Mouse (Mus musculus): ENCODE measurements at regions not wholly inside any gene's neighbourhood (a gene's known extent, or its start where the extent isn't known, plus 50 kb on each side); places are given as distances from the start of the nearest gene placed in this dataset.

DNA sequence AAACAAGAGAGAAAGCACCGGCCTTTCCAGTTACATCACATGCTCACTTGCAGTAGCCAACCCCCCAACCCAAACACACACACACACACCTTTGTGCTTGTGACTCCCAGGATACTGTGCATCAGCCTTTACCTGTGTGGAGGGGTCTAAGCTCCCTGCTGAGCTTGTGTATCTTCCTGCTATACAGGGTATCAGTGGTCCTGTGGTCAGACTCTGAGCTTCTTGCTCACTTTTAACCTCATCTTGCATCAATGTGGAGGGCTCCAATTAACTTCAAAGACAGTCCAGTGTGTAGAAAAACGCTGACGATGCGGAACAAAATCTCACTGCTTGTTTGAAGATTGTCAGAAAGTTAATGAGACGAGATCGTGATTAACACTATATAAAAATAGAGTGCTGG lies 71.4 kb upstream of the Gypa start:
- Histone ChIP-seq H3K4me3 (replicated peaks) (no peak overlapping the region), H3K27me3 (replicated peaks) (no peaks in the 10 kb centered on the region), H3K36me3 (replicated peaks; ENCODE audit: low read length) (no peaks in the 10 kb centered on the region), H3K9me3 (peaks cover 4% of the 10 kb centered on the region; the same call in 1 of the 2 replicates), H3K4me1 (no peaks in the 10 kb centered on the region)
- TF ChIP-seq GATA1 (IDR thresholded peaks at IDR 0.05; ENCODE audit: borderline replicate concordance, low read length): no peak
- TF ChIP-seq FLI1 (IDR thresholded peaks at IDR 0.05; ENCODE audit: low read length): no peak

DNA sequence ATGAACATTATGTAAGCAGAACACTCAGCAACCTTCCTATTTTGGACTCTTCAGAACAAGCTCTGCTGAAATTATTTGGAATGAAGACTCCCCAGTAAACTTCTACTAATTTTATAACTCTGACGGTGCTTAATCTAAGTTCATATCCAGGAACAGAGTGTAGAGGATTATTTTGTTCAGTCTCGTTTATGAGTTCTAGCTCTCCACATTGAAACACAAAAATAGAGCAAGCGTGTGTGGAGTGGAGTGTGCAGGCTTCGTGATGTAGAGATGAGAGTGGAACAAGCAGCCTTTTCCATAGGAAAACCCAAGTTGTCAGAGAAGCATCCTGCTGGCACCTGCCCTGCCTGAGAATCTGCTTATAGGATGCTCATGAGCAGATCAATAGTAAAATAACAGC lies 77.5 kb upstream of the Gypa start:
- Histone ChIP-seq H3K36me3 (replicated peaks; ENCODE audit: low read length) (no peaks in the 10 kb centered on the region), H3K9me3 (peaks cover 4% of the 10 kb centered on the region; the same call in 1 of the 2 replicates), H3K4me3 (replicated peaks) (no peak overlapping the region), H3K27me3 (replicated peaks) (no peaks in the 10 kb centered on the region), H3K4me1 (no peaks in the 10 kb centered on the region)
- TF ChIP-seq GATA1 (IDR thresholded peaks at IDR 0.05; ENCODE audit: borderline replicate concordance, low read length): no peak
- TF ChIP-seq FLI1 (IDR thresholded peaks at IDR 0.05; ENCODE audit: low read length): no peak

DNA sequence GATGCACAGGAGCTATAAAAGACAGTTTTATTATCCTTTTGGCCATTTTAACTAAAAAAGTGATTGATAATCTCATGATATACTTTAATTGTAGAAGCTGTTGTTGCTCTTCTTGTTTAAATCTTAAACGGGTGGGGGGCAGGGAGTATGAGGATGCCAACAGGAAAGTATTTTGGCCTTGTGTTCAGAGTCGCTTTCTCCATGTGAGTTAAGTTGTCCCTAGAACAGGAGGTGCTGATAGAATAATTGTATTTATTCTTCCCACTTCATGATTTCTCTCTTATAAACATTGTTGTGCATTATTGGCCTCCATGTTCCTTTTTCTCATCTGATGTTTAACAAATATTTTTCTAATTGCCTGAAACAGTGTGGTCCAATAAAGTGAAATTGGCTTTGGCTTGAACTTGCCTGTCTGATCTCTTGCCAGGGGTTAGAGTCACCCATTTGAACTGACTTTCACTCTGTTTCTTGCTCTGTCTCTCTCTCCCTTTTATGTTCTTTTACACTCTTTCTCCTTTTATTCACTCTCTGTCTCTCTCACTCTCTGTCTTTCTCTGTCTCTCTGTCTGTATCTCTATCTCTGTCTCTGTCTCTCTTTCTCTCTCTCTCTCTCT lies 93.9 kb upstream of the Gypa start:
- Histone ChIP-seq H3K4me1 (no peaks in the 10 kb centered on the region), H3K4me3 (replicated peaks) (no peak overlapping the region), H3K36me3 (replicated peaks; ENCODE audit: low read length) (no peaks in the 10 kb centered on the region), H3K9me3 (no peaks in the 10 kb centered on the region), H3K27me3 (replicated peaks) (no peaks in the 10 kb centered on the region)
- TF ChIP-seq FLI1 (IDR thresholded peaks at IDR 0.05; ENCODE audit: low read length) (no peak), GATA1 (IDR thresholded peaks at IDR 0.05; ENCODE audit: borderline replicate concordance, low read length) (no peak)

DNA sequence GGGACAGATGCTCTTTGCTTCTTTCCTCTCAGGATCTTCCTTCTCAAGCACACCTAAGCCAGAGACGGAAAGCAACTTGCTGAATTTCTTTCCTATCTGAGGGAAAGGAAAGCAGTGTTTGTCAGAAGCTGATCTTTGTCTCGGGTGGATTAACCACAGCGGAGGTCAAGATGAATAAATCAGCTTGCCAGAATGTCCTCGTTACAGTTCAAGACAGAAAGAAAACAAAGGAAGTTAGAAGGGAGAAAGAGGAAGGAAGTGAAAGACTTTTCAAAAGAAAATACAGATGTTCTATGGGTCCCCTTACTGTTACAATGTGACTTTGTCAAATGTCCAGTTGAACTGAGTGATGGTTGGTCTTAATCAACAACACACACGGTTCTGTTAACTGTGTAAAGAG lies 98.6 kb upstream of the Gypa start:
- Histone ChIP-seq H3K36me3 (replicated peaks; ENCODE audit: low read length) (no peaks in the 10 kb centered on the region), H3K4me3 (replicated peaks) (no peak overlapping the region), H3K27me3 (replicated peaks) (no peaks in the 10 kb centered on the region), H3K4me1 (peaks cover 14% of the 10 kb centered on the region), H3K9me3 (no peaks in the 10 kb centered on the region)
- TF ChIP-seq FLI1 (IDR thresholded peaks at IDR 0.05; ENCODE audit: low read length) (no peak), GATA1 (IDR thresholded peaks at IDR 0.05; ENCODE audit: borderline replicate concordance, low read length) (no peak)

DNA sequence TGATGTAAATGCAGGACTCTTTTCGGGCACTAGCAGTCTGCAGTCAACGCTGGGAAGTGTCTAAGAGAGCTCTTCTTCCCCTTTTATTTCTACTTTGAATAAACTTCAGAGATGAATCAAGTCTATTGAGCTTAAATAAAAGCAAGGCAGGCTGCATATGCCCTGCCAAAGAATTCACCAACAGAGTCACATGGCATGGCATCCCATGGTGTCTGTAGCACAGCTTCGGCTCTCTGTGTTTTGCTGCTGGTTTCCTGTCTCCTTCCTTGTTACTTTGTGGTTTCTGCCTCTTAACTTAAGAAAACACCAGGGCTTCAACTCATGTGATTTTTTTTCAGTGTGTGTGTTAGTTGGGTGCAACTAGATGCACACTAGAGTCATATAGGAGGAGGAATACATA lies 100.5 kb upstream of the Gypa start:
- Histone ChIP-seq H3K36me3 (replicated peaks; ENCODE audit: low read length) (no peaks in the 10 kb centered on the region), H3K9me3 (no peaks in the 10 kb centered on the region)
- TF ChIP-seq FLI1 (IDR thresholded peaks at IDR 0.05; ENCODE audit: low read length): no peak
- TF ChIP-seq GATA1 (IDR thresholded peaks at IDR 0.05; ENCODE audit: borderline replicate concordance, low read length): no peak

DNA sequence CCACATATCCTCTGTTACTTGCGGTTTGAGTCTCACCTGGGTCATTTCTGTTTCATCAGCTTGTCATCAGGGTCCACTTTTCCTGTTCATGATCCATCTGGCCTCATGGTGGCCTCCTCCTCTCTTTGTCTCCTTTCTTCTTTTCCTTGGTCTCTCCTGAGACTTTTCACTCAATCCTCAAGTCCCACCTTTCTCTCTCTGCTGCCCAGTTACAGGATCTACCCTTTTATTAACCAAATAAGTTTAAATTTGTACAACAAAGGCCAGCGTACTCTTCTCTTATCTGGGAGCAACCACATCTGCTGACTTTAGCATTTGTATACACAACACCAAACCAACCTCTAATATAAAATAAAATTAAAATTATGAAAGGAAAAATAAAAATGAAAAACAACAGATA lies 124.4 kb upstream of the Gypa start:
- H3K36me3 ChIP-seq (replicated peaks; ENCODE audit: low read length): no peaks in the 10 kb centered on the region
- no peak for TF ChIP-seq FLI1 (IDR thresholded peaks at IDR 0.05; ENCODE audit: low read length)
- no peak for TF ChIP-seq GATA1 (IDR thresholded peaks at IDR 0.05; ENCODE audit: borderline replicate concordance, low read length)
- H3K4me1 ChIP-seq: no peaks in the 10 kb centered on the region
- H3K9me3 ChIP-seq: peaks cover 10% of the 10 kb centered on the region; the same call in 1 of the 2 replicates
- no peak overlapping the region for H3K4me3 ChIP-seq (replicated peaks)
- no peaks in the 10 kb centered on the region for H3K27me3 ChIP-seq (replicated peaks)

More for the DNA sequence above, 100.5 kb upstream of the Gypa start:
- H3K27me3 ChIP-seq (replicated peaks): no peaks in the 10 kb centered on the region
- H3K4me1 ChIP-seq: peaks cover 14% of the 10 kb centered on the region
- H3K4me3 ChIP-seq (replicated peaks): no peak overlapping the region

DNA sequence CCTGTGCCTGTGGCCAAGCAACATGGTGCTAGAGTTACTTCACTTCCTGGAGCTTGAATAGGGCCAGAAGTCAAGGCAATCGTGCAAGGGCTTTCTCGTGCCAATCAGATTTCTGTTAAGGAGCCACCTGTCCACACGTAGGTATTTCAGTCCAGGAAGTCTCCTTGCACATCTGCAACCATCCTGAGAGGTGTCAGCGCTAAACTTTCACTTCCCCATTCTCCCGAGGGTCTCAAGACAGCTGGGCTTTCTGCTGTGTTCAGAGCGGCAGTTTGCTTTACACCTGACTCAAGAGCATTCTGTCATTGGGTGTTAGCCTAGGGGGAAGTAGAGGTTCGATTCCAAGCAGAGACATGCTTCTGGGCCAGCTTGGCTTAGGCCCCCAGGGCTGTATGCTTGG lies 129.5 kb upstream of the Gypa start:
- Histone ChIP-seq H3K36me3 (replicated peaks; ENCODE audit: low read length) (no peaks in the 10 kb centered on the region), H3K27me3 (replicated peaks) (no peaks in the 10 kb centered on the region), H3K9me3 (0 out of 2 replicates have a peak, but pooled peaks cover 3% of the 10 kb centered on the region)

DNA sequence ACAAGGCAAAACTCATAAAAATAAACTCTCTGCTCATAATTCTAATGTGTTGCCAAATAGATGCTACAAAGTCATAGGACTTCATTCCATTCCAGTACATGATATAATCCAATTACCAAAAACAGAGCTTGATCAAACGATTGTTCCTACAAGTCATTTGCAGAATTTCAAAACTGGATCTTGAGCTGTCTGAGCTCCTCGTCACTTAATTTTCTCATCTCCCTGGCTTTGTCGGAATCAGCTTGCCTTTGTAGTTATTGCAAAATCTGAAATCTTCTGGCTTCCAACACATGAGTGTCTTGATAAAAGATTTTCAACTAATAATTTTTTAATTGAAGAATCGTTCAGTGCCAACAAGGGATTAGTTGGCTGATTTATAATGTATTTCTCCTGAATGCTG lies 150.3 kb upstream of the Gypa start:
- no peaks in the 10 kb centered on the region for H3K36me3 ChIP-seq (replicated peaks; ENCODE audit: low read length)
- no peak overlapping the region for H3K4me3 ChIP-seq (replicated peaks)
- no peaks in the 10 kb centered on the region for H3K27me3 ChIP-seq (replicated peaks)
- TF ChIP-seq FLI1 (IDR thresholded peaks at IDR 0.05; ENCODE audit: low read length) (no peak), GATA1 (IDR thresholded peaks at IDR 0.05; ENCODE audit: borderline replicate concordance, low read length) (no peak)
- H3K4me1 ChIP-seq: no peaks in the 10 kb centered on the region
- no peaks in the 10 kb centered on the region for H3K9me3 ChIP-seq

More for the DNA sequence above, 129.5 kb upstream of the Gypa start:
- no peak overlapping the region for H3K4me3 ChIP-seq (replicated peaks)
- H3K4me1 ChIP-seq: no peaks in the 10 kb centered on the region
- TF ChIP-seq FLI1 (IDR thresholded peaks at IDR 0.05; ENCODE audit: low read length): no peak
- TF ChIP-seq GATA1 (IDR thresholded peaks at IDR 0.05; ENCODE audit: borderline replicate concordance, low read length): no peak

DNA sequence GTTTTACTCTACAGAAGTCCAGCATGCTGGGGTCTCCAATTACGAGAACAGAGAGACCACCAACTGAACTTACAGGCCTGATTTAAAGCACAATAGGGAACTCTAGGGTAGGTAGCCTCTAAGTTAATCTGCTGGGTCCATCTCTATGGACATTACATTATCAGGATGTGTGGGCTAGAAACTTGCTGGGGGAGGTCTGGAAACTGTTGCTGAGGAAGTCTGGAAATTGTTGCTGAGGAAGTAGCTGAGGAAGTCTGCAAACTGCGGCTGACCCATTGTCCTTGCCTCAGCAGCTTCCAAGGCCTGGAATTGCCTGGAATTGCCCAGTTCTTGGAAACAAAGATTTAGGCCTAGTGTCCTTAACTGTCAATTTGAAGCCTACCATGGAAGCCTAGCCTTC lies 155.7 kb upstream of the Gypa start:
- Histone ChIP-seq H3K9me3 (no peaks in the 10 kb centered on the region), H3K27me3 (replicated peaks) (no peaks in the 10 kb centered on the region), H3K36me3 (replicated peaks; ENCODE audit: low read length) (no peaks in the 10 kb centered on the region), H3K4me1 (no peaks in the 10 kb centered on the region), H3K4me3 (replicated peaks) (no peak overlapping the region)
- TF ChIP-seq FLI1 (IDR thresholded peaks at IDR 0.05; ENCODE audit: low read length): no peak
- TF ChIP-seq GATA1 (IDR thresholded peaks at IDR 0.05; ENCODE audit: borderline replicate concordance, low read length): no peak

DNA sequence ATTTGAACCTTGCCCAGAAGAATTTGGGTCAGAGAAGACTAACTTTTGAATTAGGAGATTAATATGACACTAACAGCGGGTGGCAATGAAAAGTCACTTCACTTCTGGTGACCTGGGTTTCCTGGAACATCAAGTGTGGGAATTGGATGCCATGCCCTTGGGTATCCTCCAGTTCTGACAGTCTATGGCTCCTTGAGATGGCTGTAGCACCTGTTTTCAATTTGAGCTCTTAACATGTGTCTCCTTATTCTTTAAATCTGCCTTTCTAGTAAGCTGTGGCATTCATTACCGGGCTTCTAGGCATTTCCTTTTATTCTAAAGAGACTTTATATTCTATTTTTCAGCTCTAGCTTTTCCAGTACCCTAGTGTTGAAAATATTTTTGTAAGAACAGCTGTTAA lies 164.9 kb upstream of the Gypa start:
- H3K4me3 ChIP-seq (replicated peaks): no peak overlapping the region
- H3K9me3 ChIP-seq: no peaks in the 10 kb centered on the region
- H3K27me3 ChIP-seq (replicated peaks): no peaks in the 10 kb centered on the region
- H3K36me3 ChIP-seq (replicated peaks; ENCODE audit: low read length): no peaks in the 10 kb centered on the region
- no peaks in the 10 kb centered on the region for H3K4me1 ChIP-seq
- TF ChIP-seq GATA1 (IDR thresholded peaks at IDR 0.05; ENCODE audit: borderline replicate concordance, low read length) (no peak), FLI1 (IDR thresholded peaks at IDR 0.05; ENCODE audit: low read length) (no peak)

DNA sequence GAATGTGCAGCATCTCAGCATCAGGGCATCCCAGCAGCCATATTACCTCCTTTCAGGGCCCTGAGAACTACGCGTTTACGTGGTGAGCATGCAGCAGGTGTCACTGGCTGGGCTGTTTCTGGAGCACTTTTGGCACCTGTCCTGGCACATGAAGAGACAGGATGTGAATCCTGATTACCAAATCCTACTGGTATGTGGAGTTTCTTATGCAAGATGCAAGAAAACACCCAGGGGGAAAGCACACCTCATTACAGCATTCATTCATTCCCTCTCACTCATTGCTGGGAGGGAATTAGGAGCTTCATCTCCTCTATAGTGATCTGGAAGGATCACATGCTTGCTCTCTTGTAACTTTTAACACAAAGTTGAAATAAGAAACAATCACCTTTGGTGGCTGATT lies 167.7 kb upstream of the Gypa start:
- H3K4me1 ChIP-seq: peaks cover 5% of the 10 kb centered on the region
- no peaks in the 10 kb centered on the region for H3K27me3 ChIP-seq (replicated peaks)
- no peak overlapping the region for H3K4me3 ChIP-seq (replicated peaks)
- H3K9me3 ChIP-seq: no peaks in the 10 kb centered on the region
- no peaks in the 10 kb centered on the region for H3K36me3 ChIP-seq (replicated peaks; ENCODE audit: low read length)
- TF ChIP-seq FLI1 (IDR thresholded peaks at IDR 0.05; ENCODE audit: low read length): no peak
- no peak for TF ChIP-seq GATA1 (IDR thresholded peaks at IDR 0.05; ENCODE audit: borderline replicate concordance, low read length)

Measured in megakaryocyte, embryonic 14.5 days (primary cell).